Mouse (Mus musculus): Measurements from ENCODE around the gene Zfp667. TPM values are rescaled to one million over a fixed set of nuclear protein-coding genes. Genes with fewer than 3 reads are reported as not detected.
"Not testable (repeated sequence)": the region's sequence is repeated elsewhere in the genome, so short reads cannot be mapped to it uniquely, and the experiment has no call there.

The Zfp667 gene
- polyA plus RNA-seq (2011; ENCODE audit: insufficient read depth, insufficient read length, low read depth, missing spikeins): 12.7 and 12.8 TPM in 2 replicates

DNA sequence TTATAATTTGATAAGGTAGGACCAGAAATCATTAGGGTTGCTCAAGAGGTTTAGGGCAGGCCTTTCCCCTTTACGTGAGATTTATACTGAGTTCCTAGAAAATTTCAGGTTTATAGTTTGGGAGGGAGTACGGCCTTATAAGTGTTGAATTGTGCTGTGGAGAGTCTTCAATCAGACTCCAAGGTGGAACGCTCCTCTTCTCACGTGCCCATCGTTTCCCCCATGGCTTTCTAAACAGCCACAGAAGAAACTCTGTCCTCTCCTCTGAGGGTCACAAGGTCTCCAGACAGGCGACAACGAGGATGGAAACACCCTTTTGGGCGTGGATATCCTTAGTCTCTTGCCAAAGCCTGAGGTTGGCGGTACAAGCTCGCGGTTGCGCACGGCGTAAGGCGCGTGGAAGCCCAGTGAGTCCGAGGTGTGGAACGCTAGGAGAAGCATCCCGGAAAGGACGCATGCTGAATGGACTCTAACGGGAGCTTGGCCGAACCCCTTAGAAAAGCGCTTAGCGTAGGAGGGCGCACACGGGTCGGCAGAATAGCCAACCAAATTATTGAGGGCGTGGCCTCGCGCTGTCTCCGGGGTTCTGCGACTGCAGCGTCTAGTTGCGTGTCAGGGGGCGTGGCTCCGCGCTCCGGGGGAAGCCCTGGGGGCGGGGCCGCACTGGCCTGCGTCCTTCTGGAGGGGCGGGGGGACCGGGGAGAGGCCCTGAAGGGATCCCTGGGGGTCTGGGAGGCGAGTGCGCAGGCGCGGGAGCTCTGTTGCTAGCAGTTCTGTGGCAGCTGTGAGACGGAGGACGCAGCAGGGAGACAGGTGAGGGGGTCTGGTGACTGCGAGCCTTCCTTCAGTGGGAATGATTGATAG lies at the start of gene Zfp667:
Gene Zfp667 (plus strand): TSS at position 738 of the 864 bp plus-strand sequence.
- Histone ChIP-seq H3K27me3 (ENCODE audit: control insufficient read depth, insufficient read depth, low read length, poor library complexity, severe bottlenecking) (no peaks in the 10 kb centered on the region), H3K4me3 (ENCODE audit: low read depth, low read length) (peak within 1 kb of the TSS; percentile 85), H3K9me3 (replicated peaks; ENCODE audit: control insufficient read depth, insufficient read depth, low read length, poor library complexity, severe bottlenecking) (no peaks in the 10 kb centered on the region), H3K4me1 (ENCODE audit: control insufficient read depth, insufficient read depth, low read length) (no peaks in the 10 kb centered on the region), H3K36me3 (ENCODE audit: control insufficient read depth, insufficient read depth, low read length, poor library complexity, severe bottlenecking) (no peaks in the 10 kb centered on the region; the same call in 1 of the 2 replicates), H3K27ac (ENCODE audit: insufficient read depth, low read length) (peak within 1 kb of the TSS; percentile 27), H3K9ac (ENCODE audit: low read depth, poor library complexity, severe bottlenecking) (peak within 1 kb of the TSS; percentile 54)
- no peak for TF ChIP-seq CTCF (IDR thresholded peaks at IDR 0.05; ENCODE audit: low read depth, low read length)
- peak; percentile 72 for TF ChIP-seq POLR2A (IDR thresholded peaks at IDR 0.05; ENCODE audit: insufficient read depth, low read length)

DNA sequence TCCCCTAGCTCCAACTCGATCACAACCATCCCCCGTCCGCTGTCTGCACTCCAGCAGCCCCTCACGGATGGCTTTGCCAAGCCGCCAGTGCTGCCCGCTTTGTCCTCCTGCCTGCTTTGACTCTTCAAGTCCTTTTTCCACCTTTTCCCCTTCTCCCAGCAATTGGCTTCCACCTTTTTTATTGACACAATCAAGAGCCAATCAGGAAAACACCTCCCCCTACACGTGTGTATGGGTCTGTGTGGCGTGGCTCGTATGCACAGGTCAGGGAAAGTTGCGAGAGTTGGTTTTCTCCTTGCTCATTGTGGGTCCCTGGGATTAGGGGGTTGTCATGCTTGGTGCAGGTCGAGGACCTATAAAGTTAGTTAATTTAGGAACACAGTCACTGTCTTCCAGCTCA lies 46.6 kb upstream of the Zfp667 start:
- Histone ChIP-seq H3K27me3 (ENCODE audit: control insufficient read depth, insufficient read depth, low read length, poor library complexity, severe bottlenecking) (no peaks in the 10 kb centered on the region), H3K36me3 (ENCODE audit: control insufficient read depth, insufficient read depth, low read length, poor library complexity, severe bottlenecking) (no peaks in the 10 kb centered on the region), H3K27ac (ENCODE audit: insufficient read depth, low read length) (no peak overlapping the region), H3K9ac (ENCODE audit: low read depth, poor library complexity, severe bottlenecking) (peak overlapping the region; percentile 8), H3K4me1 (ENCODE audit: control insufficient read depth, insufficient read depth, low read length) (no peaks in the 10 kb centered on the region), H3K4me3 (ENCODE audit: low read depth, low read length) (peak overlapping the region; percentile 71), H3K9me3 (replicated peaks; ENCODE audit: control insufficient read depth, insufficient read depth, low read length, poor library complexity, severe bottlenecking) (no peaks in the 10 kb centered on the region)
- TF ChIP-seq POLR2A (IDR thresholded peaks at IDR 0.05; ENCODE audit: insufficient read depth, low read length) (no peak), CTCF (IDR thresholded peaks at IDR 0.05; ENCODE audit: low read depth, low read length) (no peak), EP300 (IDR thresholded peaks at IDR 0.05; ENCODE audit: insufficient read depth, low read depth, low read length) (no peak)

DNA sequence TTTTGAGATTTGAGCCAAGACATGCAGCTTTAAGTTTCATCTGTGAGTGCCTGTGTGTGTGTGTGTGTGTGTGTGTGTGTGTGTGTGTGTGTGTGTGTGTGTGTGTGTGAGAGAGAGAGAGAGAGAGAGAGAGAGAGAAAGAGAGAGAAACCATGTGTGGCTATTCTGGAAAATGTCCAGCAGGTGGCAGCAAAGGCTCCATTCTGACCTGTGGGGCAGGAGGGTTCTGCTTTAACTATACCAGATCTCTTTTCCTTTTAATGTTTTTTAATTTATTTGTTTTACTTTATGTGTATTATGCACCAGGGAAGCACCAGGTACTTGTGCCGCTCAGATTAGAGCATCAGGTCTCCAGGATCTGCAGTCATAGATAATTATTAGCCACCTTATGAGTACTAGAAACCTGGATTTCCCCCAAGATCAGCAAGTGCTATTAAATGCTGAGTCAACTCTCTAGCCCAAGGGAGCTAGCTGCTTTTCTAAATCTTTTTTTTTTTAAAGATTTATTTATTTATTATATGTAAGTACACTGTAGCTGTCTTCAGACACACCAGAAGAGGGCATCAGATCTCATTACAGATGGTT lies 45.4 kb upstream of the Zfp667 start:
- H3K4me3 ChIP-seq (ENCODE audit: low read depth, low read length); H3K36me3 ChIP-seq (ENCODE audit: control insufficient read depth, insufficient read depth, low read length, poor library complexity, severe bottlenecking); H3K27ac ChIP-seq (ENCODE audit: insufficient read depth, low read length); H3K27me3 ChIP-seq (ENCODE audit: control insufficient read depth, insufficient read depth, low read length, poor library complexity, severe bottlenecking); H3K4me1 ChIP-seq (ENCODE audit: control insufficient read depth, insufficient read depth, low read length); H3K9ac ChIP-seq (ENCODE audit: low read depth, poor library complexity, severe bottlenecking); H3K9me3 ChIP-seq (replicated peaks; ENCODE audit: control insufficient read depth, insufficient read depth, low read length, poor library complexity, severe bottlenecking): not testable (repeated sequence)
- peak; percentile 55 for TF ChIP-seq CTCF (IDR thresholded peaks at IDR 0.05; ENCODE audit: low read depth, low read length)

DNA sequence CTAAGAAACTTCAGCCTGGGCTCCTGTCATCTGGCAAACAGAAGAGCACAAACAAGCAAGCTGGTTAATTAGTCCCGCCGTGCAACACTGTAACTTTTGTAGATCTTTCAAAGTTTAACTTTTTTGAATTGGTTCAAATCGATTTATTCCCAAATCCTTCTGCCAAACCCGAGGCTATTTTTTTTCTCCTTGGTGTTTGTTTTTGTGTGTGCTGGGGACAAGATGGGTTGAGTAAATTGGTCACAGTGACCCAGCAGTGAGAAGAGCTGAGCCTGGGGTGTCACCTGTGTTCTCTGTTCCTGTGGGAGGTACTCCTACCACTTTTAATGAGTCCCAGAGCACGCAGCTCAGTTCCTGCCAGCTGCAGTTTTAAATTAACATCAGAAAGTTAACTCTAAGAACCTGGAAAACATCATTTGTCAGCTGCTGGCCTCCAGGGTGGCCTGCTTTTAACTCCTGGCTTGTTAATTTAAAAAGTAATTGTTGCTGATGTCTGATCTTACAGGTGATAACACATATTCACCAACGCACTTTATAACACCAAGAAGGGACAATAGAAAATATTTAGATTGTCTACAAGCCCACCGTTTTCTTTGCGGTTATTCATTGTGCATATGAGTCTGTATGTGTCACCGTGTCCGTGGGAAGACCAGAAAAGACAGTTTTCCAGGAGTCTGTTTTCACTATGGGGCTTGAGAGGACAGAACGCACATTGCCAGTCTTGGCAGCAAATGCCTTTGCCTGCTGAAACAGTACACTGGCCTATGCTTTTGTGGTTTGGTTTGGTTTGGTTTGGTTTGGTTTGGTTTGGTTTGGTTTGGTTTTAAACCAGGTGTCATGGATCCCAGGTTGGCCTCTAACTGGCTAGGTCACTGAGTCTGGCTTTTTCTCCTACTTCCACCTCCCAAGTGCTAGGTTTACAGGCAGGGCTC lies 41.8 kb upstream of the Zfp667 start:
- Histone ChIP-seq H3K27ac (ENCODE audit: insufficient read depth, low read length) (peak overlapping the region; percentile 66), H3K4me3 (ENCODE audit: low read depth, low read length) (no peak overlapping the region), H3K9ac (ENCODE audit: low read depth, poor library complexity, severe bottlenecking) (no peak overlapping the region), H3K4me1 (ENCODE audit: control insufficient read depth, insufficient read depth, low read length) (no peaks in the 10 kb centered on the region), H3K36me3 (ENCODE audit: control insufficient read depth, insufficient read depth, low read length, poor library complexity, severe bottlenecking) (no peaks in the 10 kb centered on the region), H3K9me3 (replicated peaks; ENCODE audit: control insufficient read depth, insufficient read depth, low read length, poor library complexity, severe bottlenecking) (no peaks in the 10 kb centered on the region), H3K27me3 (ENCODE audit: control insufficient read depth, insufficient read depth, low read length, poor library complexity, severe bottlenecking) (no peaks in the 10 kb centered on the region)
- TF ChIP-seq CTCF (IDR thresholded peaks at IDR 0.05; ENCODE audit: low read depth, low read length): no peak
- peak; percentile 76 for TF ChIP-seq EP300 (IDR thresholded peaks at IDR 0.05; ENCODE audit: insufficient read depth, low read depth, low read length)

DNA sequence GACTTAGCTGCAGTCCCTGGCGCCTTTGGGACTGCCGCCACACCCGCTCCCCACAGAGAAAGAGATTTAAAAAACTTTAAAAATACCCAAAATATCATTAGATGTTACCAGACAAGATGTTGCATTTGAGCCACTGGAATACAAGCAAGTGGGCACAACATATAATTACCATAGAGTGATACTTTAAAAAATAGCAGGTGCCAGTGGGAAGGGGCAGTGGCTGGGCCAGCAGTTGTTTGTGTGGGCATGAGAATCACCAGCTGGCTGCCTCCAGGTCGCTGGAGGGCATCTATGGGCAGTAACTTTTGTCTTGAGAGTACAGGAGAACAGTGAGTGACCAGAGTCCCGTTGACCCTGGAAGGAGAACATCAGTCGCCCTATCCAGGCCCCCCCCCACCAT lies 34.0 kb upstream of the Zfp667 start, which contains the start of gene Epp13:
Gene Epp13 (plus strand): TSS at position 301 of the 400 bp plus-strand sequence.
- TF ChIP-seq EP300 (IDR thresholded peaks at IDR 0.05; ENCODE audit: insufficient read depth, low read depth, low read length) (no peak), POLR2A (IDR thresholded peaks at IDR 0.05; ENCODE audit: insufficient read depth, low read length) (no peak), CTCF (IDR thresholded peaks at IDR 0.05; ENCODE audit: low read depth, low read length) (no peak)
- Histone ChIP-seq H3K9ac (ENCODE audit: low read depth, poor library complexity, severe bottlenecking) (no peak within 1 kb of the TSS), H3K36me3 (ENCODE audit: control insufficient read depth, insufficient read depth, low read length, poor library complexity, severe bottlenecking) (no peaks in the 10 kb centered on the region), H3K9me3 (replicated peaks; ENCODE audit: control insufficient read depth, insufficient read depth, low read length, poor library complexity, severe bottlenecking) (peaks cover 6% of the 10 kb centered on the region), H3K4me3 (ENCODE audit: low read depth, low read length) (no peak within 1 kb of the TSS), H3K27ac (ENCODE audit: insufficient read depth, low read length) (no peak within 1 kb of the TSS), H3K4me1 (ENCODE audit: control insufficient read depth, insufficient read depth, low read length) (no peaks in the 10 kb centered on the region), H3K27me3 (ENCODE audit: control insufficient read depth, insufficient read depth, low read length, poor library complexity, severe bottlenecking) (no peaks in the 10 kb centered on the region)
